Mouse (Mus musculus) heart, adult 8-10 months (tissue): ENCODE results near the gene Msgn1. TPM values are rescaled to one million over a fixed set of nuclear protein-coding genes. Genes with fewer than 3 reads are reported as not detected.

Experiments
- DNase-seq: peaks from one replicate; pipeline ENCODE4 v3.0.0; 2022; ENCODE audit warnings: low spot score
- total RNA-seq, 4 experiments: library from RNA; stranded (reverse); gene quantifications; 2 replicates each; pipeline ENCODE4 v1.2.4; 2022

Gene Msgn1
- total RNA-seq, 4 experiments from 2014 or later, result not detected

DNA sequence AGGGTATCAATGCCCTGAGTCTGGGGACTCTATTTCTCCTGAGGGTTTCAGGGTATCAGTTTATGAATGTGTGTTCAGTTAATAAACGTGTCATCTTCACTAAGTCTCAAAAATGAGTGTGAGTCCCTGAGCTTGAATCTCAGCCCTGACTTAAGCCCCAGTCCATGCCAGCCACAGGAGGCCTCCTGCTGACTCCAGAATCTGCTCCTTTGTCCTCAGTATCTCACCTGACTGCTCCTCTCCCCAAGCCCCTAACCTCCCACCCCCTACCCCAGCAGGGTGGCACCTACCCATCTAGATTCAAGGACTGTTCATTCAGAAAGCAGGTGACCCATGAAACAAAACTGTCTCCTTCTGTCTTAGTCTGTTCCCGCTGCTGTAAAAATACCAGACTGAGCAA lies 10.2 kb downstream of the Msgn1 start:
- no peak for DNase-seq

DNA sequence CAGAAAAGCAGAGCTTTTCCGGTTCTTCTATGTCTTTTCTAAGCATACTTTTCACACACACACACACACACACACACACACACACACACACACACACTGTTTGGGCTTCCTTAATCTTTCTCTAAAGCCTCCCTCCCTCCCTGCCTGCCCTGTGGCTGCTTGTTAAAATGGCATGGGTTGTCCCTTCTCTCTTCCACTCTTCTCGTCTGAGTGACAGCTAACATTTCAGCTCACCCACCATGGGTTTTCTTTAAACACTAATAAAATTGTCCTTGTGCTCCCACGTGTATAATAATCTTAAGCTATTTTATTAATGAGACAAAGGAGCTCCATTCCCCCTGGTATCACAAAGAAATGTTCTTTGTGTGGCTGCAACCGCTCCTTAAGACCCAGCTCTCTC lies 10.7 kb downstream of the Msgn1 start:
- DNase-seq, result no peak

DNA sequence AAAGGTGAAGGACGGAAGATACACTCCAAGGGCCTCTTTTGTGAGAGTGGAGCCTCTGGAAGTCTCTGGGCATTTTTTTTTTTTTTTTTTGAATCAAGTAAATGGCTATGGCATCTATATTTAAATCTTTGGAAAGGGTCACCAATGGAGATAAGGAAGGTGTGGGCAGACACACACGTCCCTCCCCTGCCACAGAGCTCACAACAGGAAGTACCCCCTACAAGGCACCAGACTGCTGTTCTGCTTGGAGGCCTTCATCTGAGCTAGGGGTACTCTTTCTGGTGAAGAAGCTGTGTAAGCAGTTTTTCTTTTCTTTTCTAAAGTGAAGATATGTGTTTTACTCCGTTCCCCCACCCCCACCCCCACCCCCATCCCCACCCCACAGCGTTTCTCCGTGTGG lies 11.9 kb downstream of the Msgn1 start:
- DNase-seq, result no peak

DNA sequence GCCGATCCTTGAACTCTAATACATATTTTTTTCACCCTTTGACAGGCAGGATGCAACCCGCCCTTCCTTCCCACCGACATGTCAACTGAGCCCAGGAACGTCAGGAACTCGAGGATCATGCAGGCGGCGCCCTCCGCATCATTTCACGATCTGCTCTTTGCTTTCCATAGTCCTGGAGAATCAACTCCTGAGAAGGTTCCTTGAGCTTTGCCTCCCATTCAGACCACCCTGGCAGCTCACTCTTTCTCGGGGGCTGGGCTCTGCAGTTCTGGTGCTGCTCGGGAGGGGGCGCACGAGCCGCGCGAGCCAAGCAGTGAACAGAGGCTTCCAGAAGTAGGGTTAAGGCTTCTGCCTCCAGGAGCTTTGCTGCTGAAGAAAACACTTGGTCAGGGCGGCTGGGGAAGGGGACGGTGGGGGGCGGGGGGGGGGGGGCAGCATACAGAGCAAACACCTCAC lies 12.6 kb downstream of the Msgn1 start:
- peak; percentile 85 for DNase-seq

DNA sequence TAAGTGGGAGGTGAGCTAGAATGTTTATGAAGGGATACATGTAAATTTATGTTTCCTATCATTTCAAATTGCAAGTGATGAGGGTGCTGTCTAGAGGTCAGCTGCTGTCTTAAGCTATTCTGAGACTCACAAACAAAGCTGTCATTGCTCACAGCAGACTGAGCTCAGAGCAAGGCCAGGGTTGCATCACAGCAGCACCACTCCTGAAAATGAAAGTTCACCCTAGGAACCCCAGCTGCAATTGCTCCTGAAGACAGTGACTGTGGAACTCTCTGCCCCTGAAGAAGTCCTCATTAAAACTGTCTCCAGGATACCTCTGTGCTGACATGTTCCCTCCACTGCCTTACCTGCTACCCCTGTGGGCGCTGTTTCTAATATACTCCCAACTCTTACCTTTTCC lies 13.7 kb downstream of the Msgn1 start:
- DNase-seq, result no peak

DNA sequence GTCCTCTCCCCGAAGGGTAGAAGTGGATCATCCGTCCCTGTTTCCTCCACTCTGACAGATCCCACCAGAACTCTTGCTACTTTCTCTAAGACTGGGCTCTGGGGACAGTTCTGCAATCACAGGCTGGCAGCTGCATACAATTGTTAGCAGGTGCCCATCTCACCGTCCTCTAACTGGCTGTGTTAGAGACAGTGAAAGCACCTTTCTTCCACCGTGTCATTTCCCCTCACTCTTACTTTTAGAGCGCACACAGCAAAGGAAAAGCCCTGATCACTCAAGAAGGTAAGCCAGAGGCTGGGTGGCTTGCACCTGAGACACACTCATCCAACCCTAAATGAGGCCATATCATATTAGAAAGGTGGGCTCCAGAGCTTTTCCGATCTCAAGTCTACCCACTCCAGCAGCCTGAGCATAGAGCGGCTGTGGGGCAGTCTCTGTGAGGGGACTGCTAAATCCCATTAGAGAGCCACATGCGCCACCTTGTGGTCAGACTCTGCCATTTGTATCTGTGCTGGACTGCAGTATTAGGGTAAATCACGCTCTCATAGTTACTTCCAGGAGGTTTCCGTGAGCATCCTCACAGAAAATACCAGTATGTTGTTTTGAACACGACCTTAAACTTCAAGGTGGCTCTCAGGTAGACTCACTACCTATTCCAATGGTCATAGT lies 30.2 kb downstream of the Msgn1 start:
- peak; percentile 83 for DNase-seq

DNA sequence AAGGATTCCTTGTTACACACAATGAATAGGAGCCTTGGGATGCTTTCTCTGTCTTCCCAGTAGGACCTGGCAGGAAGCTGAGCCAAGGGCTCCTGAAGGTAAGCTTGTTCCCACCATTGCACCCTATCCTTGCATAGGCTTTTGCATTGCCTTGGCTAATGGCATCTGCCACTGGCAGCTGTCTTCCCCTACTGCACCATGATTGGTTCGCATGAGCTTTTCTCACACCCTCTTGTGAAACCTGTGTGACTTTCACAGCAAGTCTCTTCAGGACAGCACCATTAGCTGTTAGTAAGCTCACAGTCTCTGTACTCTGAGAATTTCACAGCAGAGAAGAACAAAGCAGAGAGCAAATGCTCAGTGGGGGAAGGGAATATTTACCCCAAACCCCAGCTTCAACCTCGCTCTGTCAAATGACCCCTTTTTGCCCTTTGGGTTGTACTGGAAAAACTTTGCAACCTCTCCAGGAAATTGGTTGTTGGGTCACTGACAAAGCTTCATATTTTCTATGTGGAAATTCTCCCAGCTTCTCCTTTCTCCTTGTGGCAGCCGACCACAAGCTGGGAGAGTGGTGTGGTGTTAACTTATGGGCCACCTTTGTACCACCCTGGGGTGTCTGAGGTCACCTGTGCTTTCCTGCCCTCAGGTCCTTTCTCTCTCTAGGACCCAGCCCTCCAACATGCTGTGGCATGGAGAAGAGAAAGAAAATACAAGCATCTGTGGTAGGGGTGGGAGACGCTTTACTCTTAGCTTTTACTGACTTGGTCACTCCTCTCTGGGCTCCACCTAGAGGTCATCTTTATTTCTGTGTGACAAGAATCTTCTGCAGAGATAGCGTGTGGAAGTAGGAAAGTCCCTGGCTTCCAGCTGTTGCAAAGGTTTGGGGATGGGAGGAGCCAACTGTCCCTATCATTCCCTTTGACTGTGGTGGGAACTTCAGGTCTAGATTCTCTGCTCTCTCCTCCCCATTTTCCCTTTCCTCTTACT lies 31.1 kb downstream of the Msgn1 start:
- no peak for DNase-seq

DNA sequence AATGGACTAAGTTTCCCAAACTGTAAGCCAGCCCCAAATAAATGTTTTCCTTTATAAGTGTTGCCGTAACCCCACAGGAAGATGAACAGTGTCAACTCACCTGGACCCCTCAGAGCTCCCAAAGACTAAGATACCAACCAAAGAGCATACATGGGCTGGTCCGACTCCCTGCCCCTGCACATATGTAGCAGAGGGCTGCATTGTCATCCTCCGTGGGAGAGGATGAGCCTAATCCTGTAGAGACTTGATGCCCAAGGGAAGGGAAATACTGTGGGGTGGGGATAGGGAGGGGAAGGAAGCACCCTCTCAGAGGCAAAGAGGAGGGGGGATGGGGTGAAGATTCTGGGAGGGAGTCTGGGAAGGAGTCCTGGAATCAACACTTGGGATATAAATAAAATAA lies 50.1 kb downstream of the Msgn1 start:
- DNase-seq, result no peak

Other genes starting within 250 kb of the Msgn1 start
- gene Kcns3, start 57.9 kb downstream of the Msgn1 start, total RNA-seq, result 1 to 10 TPM in 2 of 4 experiments, under 1 TPM in 2; 0.78 to 1.1 (median 1.0) TPM
- 1 to 10 TPM in 1 of 4 experiments, under 1 TPM in 3; 0.38 to 2.0 (median 0.62) TPM for gene Gen1, start 56.8 kb upstream of the Msgn1 start, total RNA-seq
- 10 to 100 TPM; 31.8 to 42.7 (median 35.9) TPM for gene Smc6, start 56.9 kb upstream of the Msgn1 start, total RNA-seq
- gene Vsnl1, start 227.6 kb upstream of the Msgn1 start, total RNA-seq, result 1 to 10 TPM in 1 of 4 experiments, under 1 TPM in 3; 0.26 to 1.2 (median 0.78) TPM
- not detected for gene Rad51ap2, start 247.1 kb upstream of the Msgn1 start, total RNA-seq